34 mouse cellular contexts compared by ENCODE assay signal in genomic region chr15:99813639-99814038, GRCm38 (mm10).
"Had no signal": no experiment of that assay in that cellular context is flagged by ENCODE, and none has a peak within 500 bp of the region (broad histone marks: within the 10 kb centered on the region; RNA-seq: fewer than 3 reads in every experiment).

No protein-coding gene starts in this region.

- ATAC-seq: hindbrain, embryonic 16.5 days; hindbrain, postnatal 0 days; inflammation-experienced regulatory T-cells, adult 6 months; intestine, embryonic 15.5 days; intestine, postnatal 0 days had no signal

- H3K4me2 ChIP-seq: heart, embryonic 11.5 days; heart, embryonic 12.5 days; heart, embryonic 13.5 days; heart, embryonic 15.5 days; hindbrain, embryonic 12.5 days; hindbrain, embryonic 13.5 days; hindbrain, embryonic 14.5 days; hindbrain, embryonic 15.5 days; intestine, embryonic 15.5 days; kidney, embryonic 15.5 days had no signal

- H3K9me3 ChIP-seq: heart, embryonic 12.5 days; heart, embryonic 13.5 days; heart, embryonic 15.5 days; hindbrain, embryonic 12.5 days; hindbrain, embryonic 13.5 days; hindbrain, embryonic 15.5 days; intestine, embryonic 15.5 days; kidney, embryonic 15.5 days had no signal

- H3K27ac ChIP-seq: heart, embryonic 13.5 days; heart, embryonic 15.5 days; hindbrain, embryonic 10.5 days; hindbrain, embryonic 12.5 days; hindbrain, embryonic 13.5 days; hindbrain, embryonic 14.5 days; hindbrain, embryonic 15.5 days; hindbrain, postnatal 0 days; intestine, embryonic 15.5 days; kidney, embryonic 15.5 days; kidney, postnatal 0 days; layer of hippocampus, adult 2 months; left cerebral cortex, adult 2 months had no signal

- H3K4me3 ChIP-seq: heart, embryonic 12.5 days; heart, embryonic 13.5 days; heart, embryonic 15.5 days; hindbrain, embryonic 10.5 days; hindbrain, embryonic 12.5 days; hindbrain, embryonic 13.5 days; hindbrain, embryonic 15.5 days; intestine, embryonic 15.5 days; kidney, embryonic 15.5 days; layer of hippocampus, adult 2 months; left cerebral cortex, adult 2 months had no signal

- H3K27me3 ChIP-seq: heart, embryonic 12.5 days; heart, embryonic 13.5 days; heart, embryonic 15.5 days; hindbrain, embryonic 12.5 days; hindbrain, embryonic 13.5 days; hindbrain, embryonic 15.5 days; intestine, embryonic 15.5 days; kidney, embryonic 15.5 days had no signal

- H3K36me3 ChIP-seq: hindbrain, embryonic 12.5 days; hindbrain, embryonic 15.5 days had no signal

- DNase-seq: heart, postnatal 10 days; heart, postnatal 14 days; heart, postnatal 36 days; heart, postnatal 4 days; kidney, adult 11 months; kidney, adult 18-20 months; kidney, adult 2 months; kidney, adult 8-10 months; kidney, adult 9 months; kidney, postnatal 10 days; kidney, postnatal 14 days; kidney, postnatal 25 days; kidney, postnatal 36 days; kidney, postnatal 4 days; layer of hippocampus, adult 9-11 months; layer of hippocampus, postnatal 36 days had no signal

- H3K9ac ChIP-seq: heart, embryonic 12.5 days; heart, embryonic 13.5 days; heart, embryonic 15.5 days; hindbrain, embryonic 12.5 days; hindbrain, embryonic 13.5 days; hindbrain, embryonic 14.5 days; hindbrain, embryonic 15.5 days; intestine, embryonic 15.5 days; kidney, embryonic 15.5 days had no signal
